Mouse (Mus musculus): ENCODE measurements around the gene Capn7. TPM values are rescaled to one million over a fixed set of nuclear protein-coding genes. Genes with fewer than 3 reads are reported as not detected.

Capn7 gene
- polyA plus RNA-seq, 1 experiment from 2014 or later = 89.5 TPM

- Histone ChIP-seq H3K27ac (no peak overlapping the region), H3K4me1 (peaks cover 5% of the 10 kb centered on the region; the same call in 1 of the 2 replicates), H3K36me3 (replicated peaks) (no peaks in the 10 kb centered on the region), H3K9ac (no peak overlapping the region), H3K9me3 (no peaks in the 10 kb centered on the region), H3K4me2 (no peak overlapping the region), H3K4me3 (no peak overlapping the region), H3K27me3 (replicated peaks) (no peaks in the 10 kb centered on the region)
- no peak for ATAC-seq (replicated peaks)
- 93% methylated on average over 8 of the region's 8 CpGs for WGBS
Observed at GRCm38 (mm10) chr14:31389421-31390147, 53.1 kb downstream of the Capn7 start.

- H3K4me3 ChIP-seq = no peak overlapping the region
- no peak for ATAC-seq (replicated peaks)
- no peaks in the 10 kb centered on the region for H3K36me3 ChIP-seq (replicated peaks)
Observed at GRCm38 (mm10) chr14:31392300-31392699, 55.9 kb downstream of the Capn7 start.

GRCm38 (mm10) chr14:31392873-31393545 lies 56.6 kb downstream of the Capn7 start:
- ATAC-seq (replicated peaks) = no peak
- no peaks in the 10 kb centered on the region for H3K4me1 ChIP-seq
- H3K36me3 ChIP-seq (replicated peaks) = 0 out of 2 replicates have a peak, but pooled peaks cover 2% of the 10 kb centered on the region
- H3K27me3 ChIP-seq (replicated peaks) = no peaks in the 10 kb centered on the region
- H3K4me2 ChIP-seq = no peak overlapping the region
- no peak overlapping the region for H3K9ac ChIP-seq
- no peaks in the 10 kb centered on the region for H3K9me3 ChIP-seq
- H3K27ac ChIP-seq = no peak overlapping the region
- WGBS = 69% methylated on average over 8 of the region's 8 CpGs
- no peak overlapping the region for H3K4me3 ChIP-seq

More at GRCm38 (mm10) chr14:31392300-31392699, 55.9 kb downstream of the Capn7 start:
- Histone ChIP-seq H3K27me3 (replicated peaks) (no peaks in the 10 kb centered on the region), H3K9ac (no peak overlapping the region), H3K4me2 (no peak overlapping the region), H3K9me3 (no peaks in the 10 kb centered on the region), H3K27ac (no peak overlapping the region), H3K4me1 (no peaks in the 10 kb centered on the region)
- WGBS = 81% methylated on average over 5 of the region's 5 CpGs

GRCm38 (mm10) chr14:31393546-31393890 lies 57.1 kb downstream of the Capn7 start:
- H3K4me2 ChIP-seq = no peak overlapping the region
- H3K4me3 ChIP-seq = no peak overlapping the region
- WGBS = 75% methylated on average over 3 of the region's 3 CpGs
- no peaks in the 10 kb centered on the region for H3K4me1 ChIP-seq
- H3K9ac ChIP-seq = no peak overlapping the region
- no peaks in the 10 kb centered on the region for H3K27me3 ChIP-seq (replicated peaks)
- H3K9me3 ChIP-seq = no peaks in the 10 kb centered on the region
- H3K36me3 ChIP-seq (replicated peaks) = 0 out of 2 replicates have a peak, but pooled peaks cover 3% of the 10 kb centered on the region
- no peak overlapping the region for H3K27ac ChIP-seq
- ATAC-seq (replicated peaks) = no peak

GRCm38 (mm10) chr14:31393936-31394630 lies 57.6 kb downstream of the Capn7 start:
- H3K4me3 ChIP-seq = no peak overlapping the region
- no peak overlapping the region for H3K4me2 ChIP-seq
- 89% methylated on average over 7 of the region's 7 CpGs for WGBS
- H3K4me1 ChIP-seq = no peaks in the 10 kb centered on the region
- no peaks in the 10 kb centered on the region for H3K27me3 ChIP-seq (replicated peaks)
- ATAC-seq (replicated peaks) = no peak
- H3K9me3 ChIP-seq = no peaks in the 10 kb centered on the region
- H3K27ac ChIP-seq = no peak overlapping the region
- 0 out of 2 replicates have a peak, but pooled peaks cover 3% of the 10 kb centered on the region for H3K36me3 ChIP-seq (replicated peaks)
- H3K9ac ChIP-seq = no peak overlapping the region

- H3K4me2 ChIP-seq = no peak overlapping the region
- H3K9ac ChIP-seq = no peak overlapping the region
- WGBS = 93% methylated on average over 9 of the region's 9 CpGs
- no peak overlapping the region for H3K4me3 ChIP-seq
- no peak for ATAC-seq (replicated peaks)
- no peak overlapping the region for H3K27ac ChIP-seq
- H3K9me3 ChIP-seq = no peaks in the 10 kb centered on the region
- no peaks in the 10 kb centered on the region for H3K4me1 ChIP-seq
- 0 out of 2 replicates have a peak, but pooled peaks cover 3% of the 10 kb centered on the region for H3K36me3 ChIP-seq (replicated peaks)
- H3K27me3 ChIP-seq (replicated peaks) = no peaks in the 10 kb centered on the region
Observed at GRCm38 (mm10) chr14:31394822-31395532, 58.5 kb downstream of the Capn7 start.

GRCm38 (mm10) chr14:31395629-31396199 lies 59.3 kb downstream of the Capn7 start:
- Histone ChIP-seq H3K4me2 (no peak overlapping the region), H3K4me1 (no peaks in the 10 kb centered on the region), H3K27me3 (replicated peaks) (no peaks in the 10 kb centered on the region), H3K27ac (no peak overlapping the region), H3K9me3 (no peaks in the 10 kb centered on the region), H3K36me3 (replicated peaks) (0 out of 2 replicates have a peak, but pooled peaks cover 3% of the 10 kb centered on the region), H3K4me3 (no peak overlapping the region), H3K9ac (no peak overlapping the region)
- no peak for ATAC-seq (replicated peaks)
- WGBS = 91% methylated on average over 7 of the region's 7 CpGs

GRCm38 (mm10) chr14:31396428-31396827 lies 60.0 kb downstream of the Capn7 start:
- no peaks in the 10 kb centered on the region for H3K27me3 ChIP-seq (replicated peaks)
- no peak for ATAC-seq (replicated peaks)
- 0 out of 2 replicates have a peak, but pooled peaks cover 3% of the 10 kb centered on the region for H3K36me3 ChIP-seq (replicated peaks)
- H3K27ac ChIP-seq = no peak overlapping the region
- WGBS = 94% methylated on average over 2 of the region's 2 CpGs
- no peak overlapping the region for H3K9ac ChIP-seq
- H3K9me3 ChIP-seq = no peaks in the 10 kb centered on the region
- H3K4me2 ChIP-seq = no peak overlapping the region
- no peaks in the 10 kb centered on the region for H3K4me1 ChIP-seq
- no peak overlapping the region for H3K4me3 ChIP-seq

GRCm38 (mm10) chr14:31397353-31397752 lies 60.9 kb downstream of the Capn7 start:
- Histone ChIP-seq H3K4me1 (no peaks in the 10 kb centered on the region), H3K4me3 (no peak overlapping the region), H3K27ac (no peak overlapping the region), H3K9ac (no peak overlapping the region), H3K27me3 (replicated peaks) (no peaks in the 10 kb centered on the region), H3K4me2 (no peak overlapping the region), H3K36me3 (replicated peaks) (0 out of 2 replicates have a peak, but pooled peaks cover 3% of the 10 kb centered on the region), H3K9me3 (no peaks in the 10 kb centered on the region)
- 81% methylated on average over 12 of the region's 12 CpGs for WGBS
- ATAC-seq (replicated peaks) = no peak

GRCm38 (mm10) chr14:31397791-31398595 lies 61.6 kb downstream of the Capn7 start:
- Histone ChIP-seq H3K4me3 (no peak overlapping the region), H3K27me3 (replicated peaks) (no peaks in the 10 kb centered on the region), H3K36me3 (replicated peaks) (0 out of 2 replicates have a peak, but pooled peaks cover 3% of the 10 kb centered on the region), H3K9ac (no peak overlapping the region), H3K9me3 (no peaks in the 10 kb centered on the region), H3K4me1 (no peaks in the 10 kb centered on the region), H3K27ac (no peak overlapping the region), H3K4me2 (no peak overlapping the region)
- WGBS = 81% methylated on average over 9 of the region's 9 CpGs
- no peak for ATAC-seq (replicated peaks)

GRCm38 (mm10) chr14:31398819-31399218 lies 62.4 kb downstream of the Capn7 start:
- no peak overlapping the region for H3K27ac ChIP-seq
- no peak overlapping the region for H3K4me2 ChIP-seq
- WGBS = 88% methylated on average over 11 of the region's 11 CpGs
- no peaks in the 10 kb centered on the region for H3K27me3 ChIP-seq (replicated peaks)
- no peaks in the 10 kb centered on the region for H3K9me3 ChIP-seq
- H3K4me3 ChIP-seq = no peak overlapping the region
- H3K4me1 ChIP-seq = no peaks in the 10 kb centered on the region
- peaks cover 3% of the 10 kb centered on the region; the same call in 1 of the 2 replicates for H3K36me3 ChIP-seq (replicated peaks)
- H3K9ac ChIP-seq = no peak overlapping the region
- no peak for ATAC-seq (replicated peaks)

All from midbrain, embryonic 15.5 days (tissue).